Mouse (Mus musculus): Measurements from ENCODE around the gene Sf3a1. TPM values are rescaled to one million over a fixed set of nuclear protein-coding genes. Genes with fewer than 3 reads are reported as not detected.
"Not testable (repeated sequence)": the region's sequence is repeated elsewhere in the genome, so short reads cannot be mapped to it uniquely, and the experiment has no call there.

Gene Sf3a1
- total RNA-seq (2017) = 34.0 and 48.0 TPM in 2 replicates

DNA sequence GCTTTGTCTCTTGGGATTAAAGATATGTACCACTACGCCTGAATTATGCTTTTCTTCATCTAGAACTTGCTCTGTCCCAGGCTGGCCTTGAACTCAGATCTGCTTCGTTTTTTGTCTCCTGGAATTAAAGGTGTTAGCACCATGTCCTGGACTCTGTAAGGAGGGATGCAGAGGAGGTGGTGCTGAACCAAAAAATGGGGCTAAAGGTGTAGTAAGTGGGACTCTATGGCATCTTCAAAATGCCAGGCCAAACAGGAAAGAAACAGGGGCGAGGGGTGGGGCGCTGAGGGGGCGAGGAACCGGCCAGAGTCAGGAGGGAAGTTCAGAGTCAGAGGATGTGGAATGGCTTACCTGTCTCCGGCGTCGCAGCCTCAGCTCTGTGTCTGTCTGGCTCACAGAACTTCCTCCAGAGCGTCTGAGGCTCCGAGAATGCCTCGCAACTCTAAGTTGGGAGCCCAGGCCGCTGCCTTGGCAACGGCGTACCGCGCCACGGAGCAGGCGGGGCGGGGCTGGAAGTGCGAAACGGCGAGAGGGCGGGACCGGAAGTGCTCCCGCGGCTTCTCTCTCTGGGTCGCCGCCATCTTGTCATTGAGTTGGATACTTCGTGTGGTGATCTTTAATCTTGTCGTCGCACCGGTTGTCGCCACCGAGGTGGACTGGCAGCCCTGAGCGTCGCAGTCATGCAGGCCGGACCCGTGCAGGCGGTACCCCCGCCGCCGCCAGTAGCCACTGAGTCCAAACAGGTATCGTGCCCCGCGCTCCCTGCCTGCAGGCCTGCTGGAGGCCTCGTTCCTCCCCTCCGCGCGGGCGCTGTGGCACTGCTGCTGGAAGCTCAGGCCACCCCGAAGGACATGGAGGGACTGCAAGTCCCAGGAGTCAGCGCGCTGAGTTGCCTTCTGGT lies at the start of gene Sf3a1, which contains the start of gene Ccdc157:
Sf3a1 (plus strand) TSS at position 543 of the 901 bp plus-strand sequence.
Ccdc157 (minus strand) TSS at position 486 of the 901 bp plus-strand sequence.
- peak; percentile 93 to 98 for ATAC-seq (replicated peaks in 1 of 2; ENCODE audit: insufficient read depth in 1 of 2, low FRiP score in 2 of 2, low TSS enrichment in 1 of 2, low read depth in 1 of 2, poor library complexity in 2 of 2, severe bottlenecking in 2 of 2)

DNA sequence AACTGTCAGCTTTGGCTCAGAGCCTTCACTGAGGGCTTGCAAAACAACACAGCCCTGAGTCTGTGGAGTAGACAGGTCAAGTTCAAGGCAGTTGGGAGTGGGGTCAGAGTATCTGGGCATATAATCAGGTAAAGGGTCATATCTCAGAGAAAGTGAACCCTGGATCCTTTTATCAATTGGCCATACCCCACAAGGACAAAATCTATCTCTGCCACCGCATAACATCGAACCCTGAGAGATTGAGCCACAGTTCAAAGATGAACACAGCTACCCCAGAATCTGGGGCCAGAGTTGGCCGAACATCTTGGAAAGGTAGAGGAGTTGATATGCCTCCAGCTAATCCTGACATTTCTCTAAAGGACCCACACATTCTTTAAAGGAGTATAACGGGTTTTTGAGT lies 48.1 kb upstream of the Sf3a1 start:
- no peak for ATAC-seq (replicated peaks in 1 of 2; ENCODE audit: insufficient read depth in 1 of 2, low FRiP score in 2 of 2, low TSS enrichment in 1 of 2, low read depth in 1 of 2, poor library complexity in 2 of 2, severe bottlenecking in 2 of 2)

DNA sequence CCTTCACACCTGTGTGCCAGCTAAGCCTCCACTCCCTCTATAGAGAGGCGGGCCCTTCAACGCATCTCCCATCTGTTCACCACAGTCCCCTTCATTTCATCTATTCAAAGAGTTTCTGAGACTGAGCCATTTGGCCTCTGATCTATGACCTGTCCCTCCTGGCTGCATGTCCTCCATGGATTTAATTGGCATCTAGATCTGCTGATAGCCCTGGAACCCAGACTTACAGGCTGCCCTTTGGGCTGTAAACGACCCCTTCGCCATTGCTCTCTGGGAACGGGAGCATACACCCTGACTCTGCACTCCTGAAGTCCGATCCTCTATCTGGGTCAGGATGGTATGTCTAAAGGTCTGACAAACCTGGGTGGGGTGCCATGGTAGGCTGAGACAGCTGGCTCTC lies 47.3 kb upstream of the Sf3a1 start:
- no peak for ATAC-seq (replicated peaks in 1 of 2; ENCODE audit: insufficient read depth in 1 of 2, low FRiP score in 2 of 2, low TSS enrichment in 1 of 2, low read depth in 1 of 2, poor library complexity in 2 of 2, severe bottlenecking in 2 of 2)

DNA sequence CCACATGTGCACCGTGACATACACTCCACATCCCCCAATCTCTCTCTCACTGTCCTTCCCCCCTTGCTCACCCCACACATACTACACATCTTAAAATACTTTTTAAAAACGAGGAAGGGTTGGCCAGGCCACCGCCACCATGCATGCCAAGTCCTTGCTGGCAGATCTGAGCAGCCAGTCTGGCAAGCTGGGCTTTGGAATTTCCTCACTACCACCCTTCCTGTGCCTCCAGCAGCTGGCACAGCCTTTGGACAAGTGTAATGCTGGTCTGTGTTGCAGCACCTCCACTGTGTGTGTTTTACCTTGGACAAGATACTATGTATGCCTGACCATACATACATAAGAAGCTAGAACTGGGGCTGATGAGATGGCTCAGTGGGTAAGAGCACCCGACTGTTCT lies 46.7 kb upstream of the Sf3a1 start:
- no peak for ATAC-seq (replicated peaks in 1 of 2; ENCODE audit: insufficient read depth in 1 of 2, low FRiP score in 2 of 2, low TSS enrichment in 1 of 2, low read depth in 1 of 2, poor library complexity in 2 of 2, severe bottlenecking in 2 of 2)

DNA sequence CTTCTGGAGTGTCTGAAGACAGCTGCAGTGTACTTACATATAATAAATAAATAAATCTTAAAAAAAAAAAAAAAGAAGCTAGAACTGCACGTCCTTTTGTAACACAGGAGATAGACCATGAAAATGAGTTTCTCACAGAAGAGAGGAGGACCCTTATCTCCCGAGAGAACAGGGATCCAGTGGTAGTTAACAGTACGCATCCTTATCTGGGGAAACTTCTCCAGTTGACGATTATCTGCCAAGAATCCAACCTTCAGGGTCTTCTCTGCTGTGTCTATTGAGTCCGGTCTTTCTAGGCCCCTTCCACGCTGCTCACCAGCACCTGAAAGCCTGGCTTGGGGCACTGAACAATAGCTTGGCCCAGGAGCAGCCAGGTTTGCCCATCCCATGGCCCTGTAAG lies 46.2 kb upstream of the Sf3a1 start:
- no peak for ATAC-seq (replicated peaks in 1 of 2; ENCODE audit: insufficient read depth in 1 of 2, low FRiP score in 2 of 2, low TSS enrichment in 1 of 2, low read depth in 1 of 2, poor library complexity in 2 of 2, severe bottlenecking in 2 of 2)

DNA sequence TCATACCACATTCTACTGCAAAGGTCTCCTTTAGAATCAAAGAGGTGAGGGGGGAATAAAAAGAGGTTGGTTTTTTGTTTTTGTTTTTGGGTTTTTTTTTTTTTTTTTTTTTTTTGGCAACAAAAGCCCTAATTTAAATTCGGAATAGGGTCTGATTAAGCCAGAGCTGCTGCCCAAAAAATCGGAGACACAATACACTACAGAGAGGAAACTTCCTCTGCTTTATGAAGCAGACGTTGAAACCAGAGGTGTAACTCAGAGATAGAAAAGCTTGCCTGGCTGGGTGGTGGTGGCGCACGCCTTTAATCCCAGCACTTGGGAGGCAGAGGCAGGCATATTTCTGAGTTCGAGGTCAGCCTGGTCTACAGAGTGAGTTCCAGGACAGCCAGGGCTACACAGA lies 45.6 kb upstream of the Sf3a1 start:
- not testable (repeated sequence) for ATAC-seq (replicated peaks in 1 of 2; ENCODE audit: insufficient read depth in 1 of 2, low FRiP score in 2 of 2, low TSS enrichment in 1 of 2, low read depth in 1 of 2, poor library complexity in 2 of 2, severe bottlenecking in 2 of 2)

DNA sequence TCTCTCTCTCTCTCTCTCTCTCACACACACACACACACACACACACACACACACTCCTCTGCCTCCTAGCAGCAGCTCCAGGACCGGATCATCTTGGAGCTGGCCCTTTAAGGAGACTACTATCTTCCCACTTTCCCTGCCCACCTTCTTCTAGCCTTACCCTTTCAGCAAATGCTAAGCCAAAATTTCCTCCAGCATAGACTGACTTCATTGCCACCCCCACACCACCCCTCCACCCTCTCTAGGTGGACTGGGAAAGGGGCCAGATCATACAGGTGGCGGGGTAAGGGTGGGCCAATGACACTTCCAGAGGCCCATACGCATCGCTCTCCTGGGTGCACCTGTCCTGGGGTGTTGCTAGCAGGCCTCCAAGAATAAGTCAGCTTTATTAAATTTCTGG lies 44.7 kb upstream of the Sf3a1 start:
- no peak for ATAC-seq (replicated peaks in 1 of 2; ENCODE audit: insufficient read depth in 1 of 2, low FRiP score in 2 of 2, low TSS enrichment in 1 of 2, low read depth in 1 of 2, poor library complexity in 2 of 2, severe bottlenecking in 2 of 2)

DNA sequence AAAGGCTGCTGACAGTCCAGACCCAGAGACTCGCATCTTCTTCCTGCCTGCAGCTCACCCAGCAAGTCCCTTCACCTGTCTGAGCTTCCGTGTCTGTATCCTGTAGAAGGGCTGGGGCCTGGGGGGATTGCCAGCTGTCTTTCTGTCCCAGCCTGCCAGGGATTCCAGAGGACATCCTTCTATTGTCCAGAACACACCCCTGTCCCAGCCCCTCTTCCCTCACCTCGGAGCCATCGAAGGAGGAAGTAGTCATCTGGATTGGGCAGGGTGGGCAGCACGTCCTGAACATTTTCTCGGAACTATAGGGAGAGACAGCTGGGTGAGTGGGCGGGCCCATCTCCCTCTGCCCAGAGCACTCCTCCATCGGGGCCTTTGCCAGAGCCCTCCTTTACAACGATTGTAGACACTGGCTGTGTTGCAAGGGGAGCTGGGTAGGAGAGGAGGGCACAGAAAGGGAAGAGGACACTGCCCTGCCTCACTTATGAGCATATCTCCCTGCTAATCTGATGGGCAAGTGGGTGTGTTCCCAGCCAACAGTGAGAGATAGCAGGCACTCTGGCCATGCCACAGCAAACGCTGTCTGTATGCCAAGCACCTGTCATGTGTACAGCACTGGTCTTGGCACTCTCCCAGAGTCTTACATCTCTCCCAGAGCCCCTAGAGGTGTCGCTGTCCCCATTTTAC lies 43.5 kb upstream of the Sf3a1 start:
- ATAC-seq (replicated peaks in 1 of 2; ENCODE audit: insufficient read depth in 1 of 2, low FRiP score in 2 of 2, low TSS enrichment in 1 of 2, low read depth in 1 of 2, poor library complexity in 2 of 2, severe bottlenecking in 2 of 2) = no peak

DNA sequence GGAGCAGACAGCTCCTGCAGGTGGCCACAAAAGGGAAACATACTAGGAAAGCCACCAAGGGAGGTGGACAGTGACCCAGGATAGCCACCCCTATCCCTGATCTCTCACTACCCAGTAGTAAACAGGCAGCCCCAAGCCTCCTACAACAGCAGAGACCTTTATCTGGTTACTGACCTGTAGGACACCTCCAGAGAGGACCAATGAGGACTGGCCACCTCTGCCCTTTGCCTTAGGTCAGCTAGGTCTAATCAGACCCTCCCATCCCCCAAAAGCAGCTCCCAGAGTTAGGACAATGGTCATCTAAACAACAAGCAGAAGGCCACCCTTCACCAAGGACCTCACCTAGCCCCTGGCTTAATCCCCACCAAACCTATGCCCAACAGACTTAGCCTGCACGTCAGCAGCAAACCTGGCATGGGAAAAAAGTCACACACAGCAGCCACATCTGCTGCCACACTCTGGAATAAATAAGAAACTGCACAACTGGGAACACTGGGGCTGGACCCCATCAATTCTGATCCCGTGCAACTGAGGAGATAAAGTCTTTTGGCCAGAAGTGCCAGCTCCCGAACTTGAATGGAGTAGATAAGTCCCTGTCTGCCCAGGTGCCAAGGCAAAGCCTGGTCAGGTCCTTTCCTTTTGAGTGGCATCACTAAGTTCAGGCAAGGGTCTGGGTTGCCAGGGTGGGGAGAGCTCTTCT lies 42.6 kb upstream of the Sf3a1 start:
- ATAC-seq (replicated peaks in 1 of 2; ENCODE audit: insufficient read depth in 1 of 2, low FRiP score in 2 of 2, low TSS enrichment in 1 of 2, low read depth in 1 of 2, poor library complexity in 2 of 2, severe bottlenecking in 2 of 2) = 0 out of 4 replicates have a peak, but pooled peaks of 1 of the 2 experiments have one; percentile 4

DNA sequence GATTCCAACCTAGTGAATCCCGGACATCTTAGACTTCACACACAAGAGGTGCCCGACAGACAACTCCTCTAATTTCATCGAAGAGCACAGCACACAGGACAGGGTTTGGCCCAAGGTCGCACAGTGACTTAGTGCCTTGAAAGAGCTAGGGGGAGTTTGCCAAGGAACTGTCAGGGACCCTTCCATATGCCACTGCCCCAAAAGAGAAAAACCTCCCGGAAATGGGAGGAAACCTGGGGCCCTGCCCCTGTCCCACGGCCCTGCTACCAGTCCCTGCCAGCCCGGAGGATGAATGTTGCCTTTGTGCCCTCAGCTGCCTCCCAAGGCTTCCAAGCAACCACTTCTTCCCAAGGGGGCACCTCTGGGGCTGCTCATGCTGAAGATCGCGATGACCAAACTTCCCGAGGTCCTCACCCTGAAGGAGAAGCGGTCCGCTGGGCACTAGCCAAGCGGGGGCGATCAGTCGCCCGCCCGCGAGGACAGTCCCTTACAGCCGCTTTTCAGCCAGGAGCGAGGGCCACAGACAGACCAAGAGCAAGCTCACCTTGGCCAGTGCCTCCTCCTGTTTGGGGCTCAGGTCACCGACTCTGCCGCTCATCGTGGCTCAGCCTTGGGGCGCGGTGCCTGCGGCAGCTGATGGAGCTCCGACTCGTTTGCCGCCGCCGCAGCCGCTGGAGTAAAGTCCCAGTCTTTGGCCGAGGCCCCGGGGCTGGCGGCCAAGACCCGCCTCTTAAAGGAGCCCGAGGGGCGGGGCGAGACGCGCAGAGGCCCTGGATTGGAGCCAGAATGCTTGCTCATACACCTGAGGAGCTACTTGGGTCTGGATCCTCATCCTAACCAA lies 41.8 kb upstream of the Sf3a1 start:
- peak; percentile 24 to 29; a peak in 1 of 4 replicates for ATAC-seq (replicated peaks in 1 of 2; ENCODE audit: insufficient read depth in 1 of 2, low FRiP score in 2 of 2, low TSS enrichment in 1 of 2, low read depth in 1 of 2, poor library complexity in 2 of 2, severe bottlenecking in 2 of 2)

DNA sequence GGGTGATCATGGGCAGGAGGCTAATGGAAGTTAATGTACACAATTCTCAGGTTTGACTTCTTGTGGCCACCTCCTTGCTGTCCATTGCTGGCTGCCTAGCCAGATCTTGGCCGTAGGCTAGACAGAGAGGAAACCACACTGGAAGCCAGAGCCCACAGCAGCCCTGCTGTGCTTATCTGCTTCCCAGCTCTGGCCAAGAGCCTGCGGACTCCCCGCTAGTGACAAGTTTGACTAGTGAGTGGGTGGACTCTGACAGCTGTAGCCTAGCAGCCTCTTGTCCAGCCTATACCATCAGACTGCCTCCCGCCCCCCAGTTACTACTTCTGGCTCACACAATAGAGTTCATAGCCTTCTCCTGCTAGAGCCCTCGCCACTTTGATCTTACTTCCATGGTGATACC lies 40.5 kb upstream of the Sf3a1 start:
- ATAC-seq (replicated peaks in 1 of 2; ENCODE audit: insufficient read depth in 1 of 2, low FRiP score in 2 of 2, low TSS enrichment in 1 of 2, low read depth in 1 of 2, poor library complexity in 2 of 2, severe bottlenecking in 2 of 2) = peak; percentile 37 to 38

DNA sequence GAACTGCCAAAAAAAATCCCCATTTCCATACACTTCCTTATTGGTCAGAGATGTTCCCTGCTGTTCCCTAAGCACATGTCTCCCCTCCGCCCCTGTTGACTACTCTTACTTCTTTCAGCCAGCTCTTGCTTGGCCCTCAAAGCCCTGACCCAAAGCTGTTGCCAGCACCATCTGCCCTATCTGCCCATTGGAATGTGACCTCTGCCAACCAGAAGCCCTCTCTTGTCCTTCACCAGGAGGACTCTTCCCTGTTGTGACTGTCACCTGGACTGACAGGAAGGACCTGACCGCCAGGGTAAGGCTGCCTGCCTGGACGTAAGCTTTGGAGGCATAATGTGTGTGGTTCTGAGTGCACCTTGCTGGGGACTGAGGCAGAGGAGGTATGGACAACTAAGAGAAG lies 38.5 kb upstream of the Sf3a1 start:
- ATAC-seq (replicated peaks in 1 of 2; ENCODE audit: insufficient read depth in 1 of 2, low FRiP score in 2 of 2, low TSS enrichment in 1 of 2, low read depth in 1 of 2, poor library complexity in 2 of 2, severe bottlenecking in 2 of 2) = no peak

DNA sequence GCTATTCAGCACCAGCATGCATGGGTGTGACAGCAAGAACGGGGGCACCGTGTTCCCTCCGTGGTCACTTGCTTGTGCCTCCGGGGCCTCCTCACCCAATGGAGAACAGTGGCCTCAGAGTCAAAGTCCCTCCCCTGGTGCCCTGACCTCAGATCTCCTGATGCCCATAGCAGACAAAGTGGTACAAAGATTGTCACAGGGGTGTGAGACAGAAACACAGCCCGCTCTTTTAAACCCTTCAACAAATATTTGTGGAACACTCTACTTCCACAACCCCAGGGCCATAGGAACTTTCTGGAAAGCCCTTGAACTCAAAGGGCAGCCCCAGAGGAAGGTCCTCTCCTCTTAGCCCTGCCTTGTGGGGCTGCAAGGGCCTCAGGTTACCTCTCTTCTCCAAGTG lies 37.9 kb upstream of the Sf3a1 start:
- ATAC-seq (replicated peaks in 1 of 2; ENCODE audit: insufficient read depth in 1 of 2, low FRiP score in 2 of 2, low TSS enrichment in 1 of 2, low read depth in 1 of 2, poor library complexity in 2 of 2, severe bottlenecking in 2 of 2) = no peak

DNA sequence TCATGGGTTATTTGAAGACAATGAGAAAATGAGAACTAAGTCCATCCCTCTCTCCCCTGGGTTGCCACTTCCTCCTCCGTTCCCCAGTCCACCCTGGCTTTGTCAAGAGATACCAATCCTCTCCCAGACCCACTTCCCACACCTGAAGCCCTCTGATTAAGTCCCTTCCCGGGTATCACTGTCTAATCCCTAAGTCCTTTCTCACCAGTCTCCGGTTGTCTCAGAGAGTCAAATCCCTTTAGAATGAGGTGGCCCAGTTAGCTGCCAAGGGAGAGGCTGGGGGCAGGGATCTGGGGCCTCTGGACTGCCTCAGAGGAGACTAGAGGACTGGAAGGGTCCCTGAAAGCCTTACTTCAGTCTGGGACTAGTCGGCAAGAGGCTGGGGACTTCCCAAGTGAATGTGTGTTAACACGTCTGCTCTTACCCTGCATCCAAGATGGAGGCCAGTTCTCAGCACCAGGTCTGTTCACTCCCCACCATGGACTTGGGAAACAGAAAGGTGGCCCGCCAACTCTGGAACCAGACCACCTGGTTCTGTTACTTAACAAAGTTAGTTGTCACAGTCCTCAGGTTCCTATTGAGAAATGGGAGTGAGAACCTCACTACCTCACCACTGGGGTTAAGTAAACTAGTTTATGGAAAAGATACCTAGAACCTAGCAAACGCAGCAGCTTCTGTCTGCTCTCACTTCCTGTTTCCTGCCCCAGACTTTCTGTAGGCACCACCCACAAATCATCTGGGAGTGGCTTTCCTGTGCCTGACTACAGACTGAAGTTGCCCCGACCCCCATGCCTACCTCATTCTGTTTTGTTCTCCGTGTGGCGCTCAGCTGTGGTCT lies 37.2 kb upstream of the Sf3a1 start, which contains the start of gene Sec14l2:
Sec14l2 (minus strand) TSS at position 674 of the 838 bp plus-strand sequence.
- ATAC-seq (replicated peaks in 1 of 2; ENCODE audit: insufficient read depth in 1 of 2, low FRiP score in 2 of 2, low TSS enrichment in 1 of 2, low read depth in 1 of 2, poor library complexity in 2 of 2, severe bottlenecking in 2 of 2) = peak; percentile 44 to 65

DNA sequence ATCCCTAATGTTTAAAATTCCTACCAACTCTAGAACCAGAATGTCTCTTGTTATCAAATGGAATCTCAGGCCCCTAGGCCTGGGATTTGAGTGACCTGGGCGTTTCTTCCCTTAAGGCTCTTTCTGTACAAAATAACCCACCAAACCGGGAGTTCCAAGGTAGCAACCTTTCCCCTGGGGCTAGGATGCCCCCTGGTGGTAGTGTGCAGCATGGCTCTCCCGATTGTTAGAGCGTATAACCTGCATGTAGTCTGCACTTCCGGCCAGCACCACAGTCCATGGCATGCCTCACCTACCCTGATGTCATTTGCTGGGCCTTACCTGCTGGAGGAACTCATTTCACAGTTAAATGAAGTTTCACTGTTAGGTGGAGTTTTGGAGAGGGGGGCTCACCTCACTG lies 36.2 kb upstream of the Sf3a1 start:
- ATAC-seq (replicated peaks in 1 of 2; ENCODE audit: insufficient read depth in 1 of 2, low FRiP score in 2 of 2, low TSS enrichment in 1 of 2, low read depth in 1 of 2, poor library complexity in 2 of 2, severe bottlenecking in 2 of 2) = no peak

DNA sequence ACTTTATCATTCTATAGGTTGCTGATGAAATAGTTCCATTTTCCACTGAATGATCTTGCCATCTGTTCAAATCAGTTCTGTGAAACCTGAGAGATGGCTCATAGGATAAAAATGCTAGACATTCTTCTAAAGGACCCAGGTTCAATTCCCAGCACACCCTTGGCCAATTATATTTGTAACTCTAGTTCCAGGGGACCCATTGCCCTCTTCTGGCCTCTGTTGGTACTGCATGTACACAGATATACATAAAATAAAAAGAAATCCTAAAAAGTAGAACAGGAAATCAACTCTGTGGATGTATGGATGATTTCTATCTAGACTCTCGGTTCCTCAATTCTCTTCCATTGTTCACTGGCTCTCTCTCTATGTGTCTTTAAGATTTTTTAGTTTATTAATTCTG lies 33.1 kb upstream of the Sf3a1 start:
- ATAC-seq (replicated peaks in 1 of 2; ENCODE audit: insufficient read depth in 1 of 2, low FRiP score in 2 of 2, low TSS enrichment in 1 of 2, low read depth in 1 of 2, poor library complexity in 2 of 2, severe bottlenecking in 2 of 2) = no peak

All from hematopoietic stem cell, adult 5-6 weeks (primary cell).